Mouse (Mus musculus) lung, adult 10 weeks (tissue): Measurements from ENCODE around the gene Klk15. TPM values are rescaled to one million over a fixed set of nuclear protein-coding genes. Genes with fewer than 3 reads are reported as not detected.

Experiments used
- polyA plus RNA-seq: library from polyadenylated mRNA; stranded (reverse); fragments of 350-450 nt; fragmentation: Illumina TruSeq; extraction: RNeasy Lipid Tissue Mini Kit (QIAGEN cat#74804); gene quantifications from one replicate; pipeline ENCODE4 v1.2.3, GENCODE M21; 2014; ENCODE audit warnings: low read depth, low replicate concordance; ENCODE audit not compliant: insufficient read depth

The Klk15 gene
- polyA plus RNA-seq = not detected

GRCm38 (mm10) chr7:43933440-43933839 is at the start of gene Klk15:
Gene Klk15 (plus strand): TSS chr7:43933740.

GRCm38 (mm10) chr7:43950364-43950763 is 16.8 kb downstream of the Klk15 start, which contains the start of gene Klk1b8:
Gene Klk1b8 (plus strand): TSS chr7:43950664.

GRCm38 (mm10) chr7:43966451-43966850 is 32.9 kb downstream of the Klk15 start, which contains the start of gene Klk1b1:
Gene Klk1b1 (plus strand): TSS chr7:43966751.

GRCm38 (mm10) chr7:43975761-43976160 is 42.2 kb downstream of the Klk15 start, which contains the start of gene Klk1b9:
Gene Klk1b9 (plus strand): TSS chr7:43976061.

Other genes with a start within 250 kb of the Klk15 start
- 1.1 TPM for gene Klk14, start 243.3 kb upstream of the Klk15 start, polyA plus RNA-seq
- gene Klk13, start 221.2 kb upstream of the Klk15 start, polyA plus RNA-seq = 3.6 TPM
- gene Klk12, start 164.8 kb upstream of the Klk15 start, polyA plus RNA-seq = not detected
- 1.8 TPM for gene Klk11, start 159.1 kb upstream of the Klk15 start, polyA plus RNA-seq
- 0.92 TPM for gene Klk10, start 152.7 kb upstream of the Klk15 start, polyA plus RNA-seq
- not detected for gene Klk9, start 141.8 kb upstream of the Klk15 start, polyA plus RNA-seq
- gene Klk8, start 136.2 kb upstream of the Klk15 start, polyA plus RNA-seq = 20.3 TPM
- not detected for gene Klk7, start 122.4 kb upstream of the Klk15 start, polyA plus RNA-seq
- gene Klk6, start 109.2 kb upstream of the Klk15 start, polyA plus RNA-seq = not detected
- gene Klk5, start 91.8 kb upstream of the Klk15 start, polyA plus RNA-seq = not detected
- gene Klk4, start 52.6 kb upstream of the Klk15 start, polyA plus RNA-seq = not detected
- not detected for gene Klk1b8, start 16.9 kb downstream of the Klk15 start, polyA plus RNA-seq
- gene Klk1b1, start 33.0 kb downstream of the Klk15 start, polyA plus RNA-seq = not detected
- not detected for gene Klk1b9, start 42.3 kb downstream of the Klk15 start, polyA plus RNA-seq
- not detected for gene Klk1b11, start 62.1 kb downstream of the Klk15 start, polyA plus RNA-seq
- gene Klk1b26, start 78.4 kb downstream of the Klk15 start, polyA plus RNA-seq = not detected
- gene Klk1b27, start 118.5 kb downstream of the Klk15 start, polyA plus RNA-seq = not detected
- not detected for gene Klk1b21, start 168.6 kb downstream of the Klk15 start, polyA plus RNA-seq
- gene Klk1b22, start 178.9 kb downstream of the Klk15 start, polyA plus RNA-seq = not detected
- gene Klk1b16, start 203.0 kb downstream of the Klk15 start, polyA plus RNA-seq = not detected